Mouse (Mus musculus) CH12.LX (cell line): ENCODE results near the gene Ankrd11.

Experiments
- CTCF ChIP-seq, 2 experiments: IDR thresholded peaks in 1 of 2; conservative IDR thresholded peaks in 1 of 2; 2 replicates each; pipeline ENCODE4 v1.5.1; 2011 to 2012; ENCODE audit warnings: low read depth in 2 of 2, low read length in 2 of 2, improper control_type of control experiment in 1 of 2, inconsistent platforms in 1 of 2, mild to moderate bottlenecking in 1 of 2, moderate library complexity in 1 of 2
- JUND ChIP-seq: conservative IDR thresholded peaks from 2 replicates; pipeline ENCODE4 v1.6.1; 2011; ENCODE audit warnings: low read depth, low read length, improper control_type of control experiment
- POLR2A ChIP-seq: IDR thresholded peaks from 2 replicates; pipeline ENCODE4 v1.6.1; 2011; ENCODE audit warnings: low read depth, mild to moderate bottlenecking, improper control_type of control experiment, low read length
- SMC3 ChIP-seq: IDR thresholded peaks from 2 replicates; pipeline ENCODE4 v1.6.1; 2011; ENCODE audit warnings: low read depth, low read length, improper control_type of control experiment

GRCm38 (mm10) chr8:122979424-122979823 is 62.7 kb downstream of the Ankrd11 start:
- no peak for TF ChIP-seq CTCF (conservative IDR thresholded peaks at IDR 0.05 in 1 of 2, IDR thresholded peaks at IDR 0.05 in 1 of 2; ENCODE audit: low read depth in 2 of 2, low read length in 2 of 2)
- no peak for TF ChIP-seq JUND
- TF ChIP-seq SMC3: no peak
- TF ChIP-seq POLR2A: no peak
